Mouse (Mus musculus): ENCODE results near the gene Slc30a9. TPM values are rescaled to one million over a fixed set of nuclear protein-coding genes. Genes with fewer than 3 reads are reported as not detected.

The Slc30a9 gene
- polyA plus RNA-seq, 1 experiment from 2014 or later: 54.0 TPM

DNA sequence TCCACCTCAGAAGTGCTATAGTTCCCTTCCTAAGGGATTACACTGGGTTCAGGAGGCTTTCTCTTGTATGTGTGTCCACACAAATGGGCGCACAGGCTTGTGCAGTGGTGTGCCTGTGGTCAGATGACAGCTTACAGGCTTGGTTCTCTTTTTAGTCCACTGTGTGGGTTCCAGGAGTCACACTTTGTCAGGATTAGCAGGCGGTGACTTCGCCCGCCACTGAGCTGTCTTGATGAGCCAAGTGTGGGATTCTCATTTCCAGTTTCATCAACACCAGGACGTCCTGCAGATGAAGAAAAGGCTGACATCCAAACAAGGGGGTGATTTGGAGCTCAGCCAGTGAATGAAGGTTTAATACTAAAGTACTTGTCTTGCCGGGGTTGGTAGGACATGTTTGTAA, 11.1 kb upstream of the Slc30a9 start:
- Histone ChIP-seq H3K9me3 (ENCODE audit: control insufficient read depth, low read length) (no peaks in the 10 kb centered on the region), H3K9ac (ENCODE audit: low read length) (no peak overlapping the region), H3K36me3 (ENCODE audit: control insufficient read depth, insufficient read depth, low read length) (no peaks in the 10 kb centered on the region), H3K4me1 (replicated peaks; ENCODE audit: control insufficient read depth, insufficient read depth) (no peaks in the 10 kb centered on the region), H3K4me3 (ENCODE audit: low read depth, low read length) (no peak overlapping the region), H3K27ac (replicated peaks) (no peak overlapping the region), H3K27me3 (ENCODE audit: control insufficient read depth, insufficient read depth, low read length) (no peaks in the 10 kb centered on the region), H3K4me2 (replicated peaks; ENCODE audit: low read depth) (no peak overlapping the region)
- ATAC-seq (ENCODE audit: low FRiP score, low TSS enrichment): no peak
- no peak for DNase-seq (ENCODE audit: low spot score)
- 62% methylated on average over 6 of the region's 6 CpGs for WGBS
- no peak for TF ChIP-seq EP300 (optimal IDR thresholded peaks at IDR 0.05)
- TF ChIP-seq CTCF (IDR thresholded peaks at IDR 0.05; ENCODE audit: low read depth): no peak

- WGBS: 86% methylated on average over 1 of the region's 1 CpGs
- ATAC-seq (ENCODE audit: low FRiP score, low TSS enrichment): no peak
- no peak overlapping the region for H3K4me3 ChIP-seq (ENCODE audit: low read depth, low read length)
Observed at GRCm38 (mm10) chr5:67296171-67296570, 10.6 kb upstream of the Slc30a9 start.

GRCm38 (mm10) chr5:67297026-67297813, 9.5 kb upstream of the Slc30a9 start:
- TF ChIP-seq CTCF (IDR thresholded peaks at IDR 0.05; ENCODE audit: low read depth) (no peak), EP300 (optimal IDR thresholded peaks at IDR 0.05) (no peak)
- no peak overlapping the region for H3K9ac ChIP-seq (ENCODE audit: low read length)
- DNase-seq (ENCODE audit: low spot score) (no peak), ATAC-seq (ENCODE audit: low FRiP score, low TSS enrichment) (no peak)
- H3K4me3 ChIP-seq (ENCODE audit: low read depth, low read length): no peak overlapping the region
- 79% methylated on average over 5 of the region's 5 CpGs for WGBS
- H3K9me3 ChIP-seq (ENCODE audit: control insufficient read depth, low read length): no peaks in the 10 kb centered on the region
- H3K36me3 ChIP-seq (ENCODE audit: control insufficient read depth, insufficient read depth, low read length): no peaks in the 10 kb centered on the region
- H3K27me3 ChIP-seq (ENCODE audit: control insufficient read depth, insufficient read depth, low read length): no peaks in the 10 kb centered on the region
- no peak overlapping the region for H3K4me2 ChIP-seq (replicated peaks; ENCODE audit: low read depth)
- no peaks in the 10 kb centered on the region for H3K4me1 ChIP-seq (replicated peaks; ENCODE audit: control insufficient read depth, insufficient read depth)
- H3K27ac ChIP-seq (replicated peaks): no peak overlapping the region

More at GRCm38 (mm10) chr5:67296171-67296570, 10.6 kb upstream of the Slc30a9 start:
- no peak for DNase-seq (ENCODE audit: low spot score)
- Histone ChIP-seq H3K27me3 (ENCODE audit: control insufficient read depth, insufficient read depth, low read length) (no peaks in the 10 kb centered on the region), H3K4me1 (replicated peaks; ENCODE audit: control insufficient read depth, insufficient read depth) (no peaks in the 10 kb centered on the region), H3K36me3 (ENCODE audit: control insufficient read depth, insufficient read depth, low read length) (no peaks in the 10 kb centered on the region), H3K9ac (ENCODE audit: low read length) (no peak overlapping the region), H3K27ac (replicated peaks) (no peak overlapping the region), H3K4me2 (replicated peaks; ENCODE audit: low read depth) (no peak overlapping the region), H3K9me3 (ENCODE audit: control insufficient read depth, low read length) (no peaks in the 10 kb centered on the region)
- TF ChIP-seq CTCF (IDR thresholded peaks at IDR 0.05; ENCODE audit: low read depth) (no peak), EP300 (optimal IDR thresholded peaks at IDR 0.05) (no peak)

GRCm38 (mm10) chr5:67299847-67300412, 6.8 kb upstream of the Slc30a9 start:
- Histone ChIP-seq H3K36me3 (ENCODE audit: control insufficient read depth, insufficient read depth, low read length) (no peaks in the 10 kb centered on the region), H3K9me3 (ENCODE audit: control insufficient read depth, low read length) (no peaks in the 10 kb centered on the region), H3K4me1 (replicated peaks; ENCODE audit: control insufficient read depth, insufficient read depth) (no peaks in the 10 kb centered on the region), H3K9ac (ENCODE audit: low read length) (no peak overlapping the region), H3K27ac (replicated peaks) (no peak overlapping the region), H3K27me3 (ENCODE audit: control insufficient read depth, insufficient read depth, low read length) (no peaks in the 10 kb centered on the region), H3K4me3 (ENCODE audit: low read depth, low read length) (no peak overlapping the region), H3K4me2 (replicated peaks; ENCODE audit: low read depth) (no peak overlapping the region)
- TF ChIP-seq EP300 (optimal IDR thresholded peaks at IDR 0.05): no peak
- no peak for TF ChIP-seq CTCF (IDR thresholded peaks at IDR 0.05; ENCODE audit: low read depth)
- 82% methylated on average over 6 of the region's 6 CpGs for whole genome bisulfite sequencing
- ATAC-seq (ENCODE audit: low FRiP score, low TSS enrichment): no peak
- DNase-seq (ENCODE audit: low spot score): no peak

DNA sequence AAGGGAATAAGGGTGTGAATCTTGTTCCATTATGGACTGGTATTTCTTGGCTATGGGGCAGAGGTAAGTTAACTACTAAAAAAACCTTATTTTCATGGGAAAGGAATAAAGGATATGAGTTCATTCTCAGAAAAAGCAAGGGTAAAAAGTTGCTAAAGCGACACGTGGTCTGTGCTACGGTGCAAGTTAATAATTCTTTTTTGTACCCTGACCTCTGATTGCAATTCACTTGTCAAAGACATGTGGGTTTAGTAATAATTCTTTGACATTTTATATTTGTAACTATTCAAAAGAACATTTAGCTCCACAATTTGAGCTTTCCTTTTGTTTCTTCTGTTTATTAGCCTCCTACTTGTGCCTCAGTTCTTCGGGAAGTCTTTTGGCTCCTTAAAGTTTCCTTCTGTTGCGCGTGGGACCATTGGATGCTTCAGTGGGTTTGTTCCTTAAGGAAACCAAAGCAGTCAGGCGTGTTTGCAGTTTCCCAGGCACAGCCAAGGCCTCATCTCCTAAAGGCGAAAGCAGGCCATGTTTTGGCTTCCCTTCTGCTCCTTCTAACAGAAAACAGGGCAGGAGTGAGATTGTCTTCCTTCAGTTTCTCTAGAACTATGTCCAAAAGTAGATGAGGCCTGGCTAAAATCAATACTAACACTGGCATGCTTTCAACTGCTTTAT, 5.7 kb upstream of the Slc30a9 start:
- 93% methylated on average over 8 of the region's 8 CpGs for WGBS
- Histone ChIP-seq H3K9ac (ENCODE audit: low read length) (no peak overlapping the region), H3K4me3 (ENCODE audit: low read depth, low read length) (no peak overlapping the region), H3K36me3 (ENCODE audit: control insufficient read depth, insufficient read depth, low read length) (no peaks in the 10 kb centered on the region), H3K9me3 (ENCODE audit: control insufficient read depth, low read length) (no peaks in the 10 kb centered on the region), H3K4me2 (replicated peaks; ENCODE audit: low read depth) (no peak overlapping the region), H3K27ac (replicated peaks) (no peak overlapping the region), H3K4me1 (replicated peaks; ENCODE audit: control insufficient read depth, insufficient read depth) (no peaks in the 10 kb centered on the region), H3K27me3 (ENCODE audit: control insufficient read depth, insufficient read depth, low read length) (no peaks in the 10 kb centered on the region)
- TF ChIP-seq CTCF (IDR thresholded peaks at IDR 0.05; ENCODE audit: low read depth): no peak
- no peak for TF ChIP-seq EP300 (optimal IDR thresholded peaks at IDR 0.05)
- ATAC-seq (ENCODE audit: low FRiP score, low TSS enrichment): no peak
- DNase-seq (ENCODE audit: low spot score): no peak
